Mouse (Mus musculus): ENCODE results near the gene Olfr1502. TPM values are rescaled to one million over a fixed set of nuclear protein-coding genes. Genes with fewer than 3 reads are reported as not detected.
"Not testable (repeated sequence)": the region's sequence is repeated elsewhere in the genome, so short reads cannot be mapped to it uniquely, and the experiment has no call there.

Gene Olfr1502
- polyA plus RNA-seq (2014; fragmentation: Nextera tagmentation; extraction: Ambion mirVana), result not detected in 2 replicates

- no peak for ATAC-seq (replicated peaks; ENCODE audit: insufficient number of reproducible peaks, low FRiP score, low TSS enrichment)
- Histone ChIP-seq H3K9ac (ENCODE audit: low read depth, low read length) (no peak within 1 kb of the TSS), H3K27ac (ENCODE audit: low read depth, low read length) (no peak within 1 kb of the TSS), H3K36me3 (ENCODE audit: control insufficient read depth, insufficient read depth, low read length) (no peaks in the 10 kb centered on the region), H3K4me3 (ENCODE audit: low read depth, low read length) (no peak within 1 kb of the TSS), H3K9me3 (replicated peaks; ENCODE audit: control insufficient read depth, low read length) (no peaks in the 10 kb centered on the region), H3K4me1 (ENCODE audit: control insufficient read depth, insufficient read depth, low read length) (no peaks in the 10 kb centered on the region), H3K27me3 (ENCODE audit: control insufficient read depth, insufficient read depth, low read length) (no peaks in the 10 kb centered on the region), H3K4me2 (no peak within 1 kb of the TSS)
- WGBS (ENCODE audit: insufficient replicate concordance), result 70% methylated on average over 1 of the region's 1 CpGs
Measured at GRCm38 (mm10) chr19:13861495-13861894, at the start of gene Olfr1502. Olfr1502 (plus strand) TSS chr19:13861795.

GRCm38 (mm10) chr19:13812823-13813222, 48.8 kb upstream of the Olfr1502 start:
- Histone ChIP-seq H3K27me3 (ENCODE audit: control insufficient read depth, insufficient read depth, low read length) (no peaks in the 10 kb centered on the region), H3K4me2 (no peak overlapping the region), H3K4me3 (ENCODE audit: low read depth, low read length) (no peak overlapping the region), H3K9me3 (replicated peaks; ENCODE audit: control insufficient read depth, low read length) (no peaks in the 10 kb centered on the region), H3K9ac (ENCODE audit: low read depth, low read length) (no peak overlapping the region), H3K27ac (ENCODE audit: low read depth, low read length) (no peak overlapping the region), H3K4me1 (ENCODE audit: control insufficient read depth, insufficient read depth, low read length) (no peaks in the 10 kb centered on the region), H3K36me3 (ENCODE audit: control insufficient read depth, insufficient read depth, low read length) (no peaks in the 10 kb centered on the region)
- no peak for ATAC-seq (replicated peaks; ENCODE audit: insufficient number of reproducible peaks, low FRiP score, low TSS enrichment)
- 71% methylated on average over 2 of the region's 2 CpGs for WGBS (ENCODE audit: insufficient replicate concordance)

- Histone ChIP-seq H3K4me1 (ENCODE audit: control insufficient read depth, insufficient read depth, low read length) (no peaks in the 10 kb centered on the region), H3K4me3 (ENCODE audit: low read depth, low read length) (no peak overlapping the region), H3K36me3 (ENCODE audit: control insufficient read depth, insufficient read depth, low read length) (no peaks in the 10 kb centered on the region), H3K27me3 (ENCODE audit: control insufficient read depth, insufficient read depth, low read length) (no peaks in the 10 kb centered on the region), H3K9me3 (replicated peaks; ENCODE audit: control insufficient read depth, low read length) (no peaks in the 10 kb centered on the region), H3K27ac (ENCODE audit: low read depth, low read length) (no peak overlapping the region), H3K9ac (ENCODE audit: low read depth, low read length) (no peak overlapping the region), H3K4me2 (no peak overlapping the region)
- WGBS (ENCODE audit: insufficient replicate concordance), result 24% methylated on average over 5 of the region's 5 CpGs
- no peak for ATAC-seq (replicated peaks; ENCODE audit: insufficient number of reproducible peaks, low FRiP score, low TSS enrichment)
Measured at GRCm38 (mm10) chr19:13818827-13819226, 42.8 kb upstream of the Olfr1502 start.

DNA sequence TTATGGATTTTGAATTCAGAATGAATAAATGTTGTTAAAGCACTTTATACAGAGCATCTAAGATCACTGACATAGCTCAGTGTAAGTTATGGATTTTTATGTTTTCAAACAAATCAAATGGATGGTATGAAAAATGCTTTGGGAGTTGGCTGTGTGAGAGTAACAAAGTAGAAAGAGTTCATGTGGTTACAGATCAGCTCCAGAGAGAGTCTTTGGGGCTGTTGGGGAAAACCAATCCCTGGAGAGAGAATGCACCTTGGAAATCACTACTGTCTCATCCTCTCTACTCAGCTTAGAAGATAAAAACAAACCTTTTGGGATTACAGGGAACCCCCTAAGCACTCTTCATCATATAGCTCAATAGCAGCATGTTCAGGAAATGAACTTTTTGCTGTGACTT, 42.2 kb upstream of the Olfr1502 start, which contains the start of gene Olfr1499:
Olfr1499 (minus strand) TSS at position 101 of the 400 bp plus-strand sequence.
- H3K27ac ChIP-seq (ENCODE audit: low read depth, low read length), result no peak within 1 kb of the TSS
- no peaks in the 10 kb centered on the region for H3K9me3 ChIP-seq (replicated peaks; ENCODE audit: control insufficient read depth, low read length)
- no peak within 1 kb of the TSS for H3K4me3 ChIP-seq (ENCODE audit: low read depth, low read length)
- no peak for ATAC-seq (replicated peaks; ENCODE audit: insufficient number of reproducible peaks, low FRiP score, low TSS enrichment)
- H3K4me2 ChIP-seq, result no peak within 1 kb of the TSS
- H3K36me3 ChIP-seq (ENCODE audit: control insufficient read depth, insufficient read depth, low read length), result no peaks in the 10 kb centered on the region
- H3K9ac ChIP-seq (ENCODE audit: low read depth, low read length), result no peak within 1 kb of the TSS
- no peaks in the 10 kb centered on the region for H3K4me1 ChIP-seq (ENCODE audit: control insufficient read depth, insufficient read depth, low read length)
- H3K27me3 ChIP-seq (ENCODE audit: control insufficient read depth, insufficient read depth, low read length), result no peaks in the 10 kb centered on the region

DNA sequence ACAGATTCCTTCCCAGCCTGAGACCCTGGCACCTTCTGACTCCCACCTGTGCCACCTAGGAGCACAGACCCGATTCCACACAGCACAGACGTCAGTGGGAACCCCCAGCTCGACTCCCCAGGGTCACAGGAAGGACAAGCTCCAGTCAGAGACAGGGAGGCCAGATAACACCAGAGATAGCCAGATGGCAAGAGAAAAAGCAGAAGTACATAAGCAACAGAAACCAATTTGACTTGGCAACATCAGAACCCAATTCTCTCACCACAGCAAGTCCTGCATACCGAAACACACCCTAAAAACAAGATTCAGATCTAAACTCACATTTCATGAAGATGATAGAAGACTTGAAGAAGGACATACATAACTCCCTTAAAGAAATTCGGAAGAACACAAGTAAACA, 40.7 kb upstream of the Olfr1502 start:
- Histone ChIP-seq H3K9me3 (replicated peaks; ENCODE audit: control insufficient read depth, low read length) (no peaks in the 10 kb centered on the region), H3K9ac (ENCODE audit: low read depth, low read length) (no peak overlapping the region), H3K4me2 (no peak overlapping the region), H3K36me3 (ENCODE audit: control insufficient read depth, insufficient read depth, low read length) (no peaks in the 10 kb centered on the region), H3K27me3 (ENCODE audit: control insufficient read depth, insufficient read depth, low read length) (no peaks in the 10 kb centered on the region), H3K4me3 (ENCODE audit: low read depth, low read length) (no peak overlapping the region), H3K27ac (ENCODE audit: low read depth, low read length) (no peak overlapping the region), H3K4me1 (ENCODE audit: control insufficient read depth, insufficient read depth, low read length) (no peaks in the 10 kb centered on the region)
- 54% methylated on average over 5 of the region's 5 CpGs for WGBS (ENCODE audit: insufficient replicate concordance)
- no peak for ATAC-seq (replicated peaks; ENCODE audit: insufficient number of reproducible peaks, low FRiP score, low TSS enrichment)

DNA sequence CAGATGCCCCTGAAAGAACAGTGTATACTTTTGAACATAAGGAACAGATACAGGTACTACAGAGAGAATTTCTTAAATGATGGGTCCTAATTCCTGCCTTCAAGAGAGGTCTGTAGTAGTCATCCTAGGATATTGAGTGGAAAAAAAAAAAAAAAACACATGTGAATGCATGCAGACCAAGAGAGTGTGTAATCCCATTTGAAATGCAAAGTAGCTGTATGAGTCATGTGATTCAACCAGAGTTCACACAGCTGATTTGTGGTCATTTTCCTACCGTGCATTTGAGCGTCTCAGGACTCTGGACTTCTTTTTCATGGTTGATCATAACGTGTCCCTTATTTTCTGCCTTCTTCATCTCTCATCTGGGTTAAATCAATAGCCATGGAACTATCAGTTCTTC, 33.1 kb upstream of the Olfr1502 start:
- Histone ChIP-seq H3K27me3 (ENCODE audit: control insufficient read depth, insufficient read depth, low read length) (no peaks in the 10 kb centered on the region), H3K4me2 (no peak overlapping the region), H3K4me1 (ENCODE audit: control insufficient read depth, insufficient read depth, low read length) (no peaks in the 10 kb centered on the region), H3K9ac (ENCODE audit: low read depth, low read length) (no peak overlapping the region), H3K36me3 (ENCODE audit: control insufficient read depth, insufficient read depth, low read length) (no peaks in the 10 kb centered on the region), H3K27ac (ENCODE audit: low read depth, low read length) (no peak overlapping the region), H3K4me3 (ENCODE audit: low read depth, low read length) (no peak overlapping the region), H3K9me3 (replicated peaks; ENCODE audit: control insufficient read depth, low read length) (no peaks in the 10 kb centered on the region)
- ATAC-seq (replicated peaks; ENCODE audit: insufficient number of reproducible peaks, low FRiP score, low TSS enrichment), result no peak
- 72% methylated on average over 3 of the region's 3 CpGs for WGBS (ENCODE audit: insufficient replicate concordance)

- ATAC-seq (replicated peaks; ENCODE audit: insufficient number of reproducible peaks, low FRiP score, low TSS enrichment), result no peak
- Histone ChIP-seq H3K4me2 (no peak within 1 kb of the TSS), H3K9me3 (replicated peaks; ENCODE audit: control insufficient read depth, low read length) (no peaks in the 10 kb centered on the region), H3K27me3 (ENCODE audit: control insufficient read depth, insufficient read depth, low read length) (no peaks in the 10 kb centered on the region), H3K9ac (ENCODE audit: low read depth, low read length) (no peak within 1 kb of the TSS), H3K4me1 (ENCODE audit: control insufficient read depth, insufficient read depth, low read length) (no peaks in the 10 kb centered on the region), H3K36me3 (ENCODE audit: control insufficient read depth, insufficient read depth, low read length) (no peaks in the 10 kb centered on the region), H3K27ac (ENCODE audit: low read depth, low read length) (no peak within 1 kb of the TSS), H3K4me3 (ENCODE audit: low read depth, low read length) (no peak within 1 kb of the TSS)
Measured at GRCm38 (mm10) chr19:13830388-13830787, 31.2 kb upstream of the Olfr1502 start, which contains the start of gene Olfr1500. Olfr1500 (minus strand) TSS chr19:13830488.

GRCm38 (mm10) chr19:13850592-13850991, 11.0 kb upstream of the Olfr1502 start, which contains the start of gene Olfr1501:
Olfr1501 (minus strand) TSS chr19:13850692.
- not testable (repeated sequence) for H3K27ac ChIP-seq (ENCODE audit: low read depth, low read length); H3K27me3 ChIP-seq (ENCODE audit: control insufficient read depth, insufficient read depth, low read length); H3K4me3 ChIP-seq (ENCODE audit: low read depth, low read length); H3K9me3 ChIP-seq (replicated peaks; ENCODE audit: control insufficient read depth, low read length); H3K9ac ChIP-seq (ENCODE audit: low read depth, low read length); H3K4me2 ChIP-seq; H3K36me3 ChIP-seq (ENCODE audit: control insufficient read depth, insufficient read depth, low read length); ATAC-seq (replicated peaks; ENCODE audit: insufficient number of reproducible peaks, low FRiP score, low TSS enrichment); H3K4me1 ChIP-seq (ENCODE audit: control insufficient read depth, insufficient read depth, low read length)

DNA sequence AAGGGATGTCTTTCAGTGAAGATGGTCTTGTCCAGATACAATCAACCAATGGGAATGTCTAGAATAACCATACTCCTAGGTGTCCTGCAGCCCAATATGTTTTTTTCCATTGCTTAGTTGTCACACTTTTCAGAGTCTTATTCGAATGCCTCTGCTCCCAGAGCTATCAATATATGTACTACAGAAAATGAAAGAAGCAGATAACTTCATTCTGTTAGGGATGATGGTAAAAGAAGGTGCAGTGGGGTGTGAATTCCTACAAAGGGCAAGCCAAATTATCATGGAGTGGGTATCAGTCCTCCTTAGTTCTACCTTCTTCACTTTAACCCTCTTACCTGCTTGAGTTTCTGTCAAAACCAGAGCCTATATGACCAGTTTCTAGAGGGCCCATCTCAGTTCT, 36.2 kb downstream of the Olfr1502 start, which contains the start of gene Olfr1504:
Olfr1504 (minus strand) TSS at position 101 of the 400 bp plus-strand sequence.
- Histone ChIP-seq H3K27me3 (ENCODE audit: control insufficient read depth, insufficient read depth, low read length) (no peaks in the 10 kb centered on the region), H3K36me3 (ENCODE audit: control insufficient read depth, insufficient read depth, low read length) (no peaks in the 10 kb centered on the region), H3K9ac (ENCODE audit: low read depth, low read length) (no peak within 1 kb of the TSS), H3K9me3 (replicated peaks; ENCODE audit: control insufficient read depth, low read length) (no peaks in the 10 kb centered on the region), H3K4me3 (ENCODE audit: low read depth, low read length) (no peak within 1 kb of the TSS), H3K27ac (ENCODE audit: low read depth, low read length) (no peak within 1 kb of the TSS), H3K4me2 (no peak within 1 kb of the TSS), H3K4me1 (ENCODE audit: control insufficient read depth, insufficient read depth, low read length) (no peaks in the 10 kb centered on the region)
- ATAC-seq (replicated peaks; ENCODE audit: insufficient number of reproducible peaks, low FRiP score, low TSS enrichment), result no peak
- 57% methylated on average over 1 of the region's 1 CpGs for WGBS (ENCODE audit: insufficient replicate concordance)

Data from heart, embryonic 11.5 days (tissue).